In genomic region chr11:11995371-11995770, GRCm38 (mm10) we compare ENCODE assay signal across 23 mouse cellular contexts.
"Had no signal": no experiment of that assay in that cellular context is flagged by ENCODE, and none has a peak within 500 bp of the region (broad histone marks: within the 10 kb centered on the region; RNA-seq: fewer than 3 reads in every experiment).

No protein-coding gene starts in this region.

- H3K4me2 ChIP-seq: limb, embryonic 13.5 days; liver, embryonic 12.5 days; liver, embryonic 15.5 days; lung, embryonic 15.5 days; midbrain, embryonic 15.5 days; neural tube, embryonic 12.5 days; neural tube, embryonic 15.5 days had no signal

- H3K27ac ChIP-seq: limb, embryonic 10.5 days; limb, embryonic 13.5 days; liver, embryonic 12.5 days; liver, embryonic 15.5 days; lung, embryonic 15.5 days; midbrain, embryonic 10.5 days; midbrain, embryonic 15.5 days; neural tube, embryonic 12.5 days; neural tube, embryonic 15.5 days; stomach, postnatal 0 days had no signal

- H3K4me3 ChIP-seq: limb, embryonic 10.5 days; limb, embryonic 13.5 days; liver, embryonic 12.5 days; liver, embryonic 15.5 days; lung, embryonic 15.5 days; megakaryocyte, embryonic 14.5 days; midbrain, embryonic 10.5 days; midbrain, embryonic 15.5 days; neural tube, embryonic 12.5 days; neural tube, embryonic 15.5 days had no signal

- H3K9me3 ChIP-seq: limb, embryonic 10.5 days; limb, embryonic 13.5 days; liver, embryonic 12.5 days; liver, embryonic 15.5 days; lung, embryonic 15.5 days; megakaryocyte, embryonic 14.5 days; midbrain, embryonic 10.5 days; midbrain, embryonic 15.5 days; neural tube, embryonic 12.5 days; neural tube, embryonic 15.5 days had no signal

- H3K9ac ChIP-seq: limb, embryonic 13.5 days; liver, embryonic 12.5 days; liver, embryonic 15.5 days; lung, embryonic 15.5 days; midbrain, embryonic 15.5 days; neural tube, embryonic 12.5 days; neural tube, embryonic 15.5 days had no signal

- H3K36me3 ChIP-seq: liver, embryonic 15.5 days; lung, embryonic 15.5 days; midbrain, embryonic 15.5 days; neural tube, embryonic 12.5 days; neural tube, embryonic 15.5 days had no signal

- H3K4me1 ChIP-seq: limb, embryonic 10.5 days; limb, embryonic 13.5 days; liver, embryonic 15.5 days; midbrain, embryonic 10.5 days; midbrain, embryonic 15.5 days; neural tube, embryonic 12.5 days; neural tube, embryonic 15.5 days had no signal

- H3K27me3 ChIP-seq: limb, embryonic 13.5 days; liver, embryonic 12.5 days; liver, embryonic 15.5 days; lung, embryonic 15.5 days; megakaryocyte, embryonic 14.5 days; midbrain, embryonic 15.5 days; neural tube, embryonic 12.5 days; neural tube, embryonic 15.5 days had no signal

- ATAC-seq: liver, embryonic 12.5 days; midbrain, embryonic 15.5 days had no signal

- DNase-seq: kidney, postnatal 14 days; kidney, postnatal 4 days; liver; lung, adult 18-20 months; lung, postnatal 10 days; lung, postnatal 36 days; right cerebral cortex, adult 18-20 months; right cerebral cortex, postnatal 14 days; right cerebral cortex, postnatal 4 days; thymus, adult 2 months; thymus, postnatal 14 days; thymus, postnatal 4 days had no signal
